Mouse (Mus musculus) testis, adult 2 months (tissue): ENCODE measurements around the gene Brd3.

Source experiments
- CTCF ChIP-seq: fragments of 200-500 bp; IDR thresholded peaks from 2 replicates; pipeline ENCODE4 v1.5.1; 2012; ENCODE audit warnings: low read depth, mild to moderate bottlenecking, inconsistent platforms, low read length, moderate library complexity; ENCODE audit not compliant: control insufficient read depth, insufficient read depth, insufficient replicate concordance
- POLR2A ChIP-seq: fragments of 200-500 bp; IDR thresholded peaks from 2 replicates; pipeline ENCODE4 v1.6.1; 2012; ENCODE audit warnings: low read depth, mild to moderate bottlenecking, inconsistent platforms, low read length, moderate library complexity; ENCODE audit not compliant: control insufficient read depth

- TF ChIP-seq CTCF (no peak), POLR2A (peak; percentile 46)
Observed at GRCm38 (mm10) chr2:27475495-27476302, 31.8 kb downstream of the Brd3 start.
